Mouse (Mus musculus) forebrain, embryonic 12.5 days (tissue): ENCODE results near the gene Lrrc51. TPM values are rescaled to one million over a fixed set of nuclear protein-coding genes. Genes with fewer than 3 reads are reported as not detected.

ENCODE experiments used
- ATAC-seq: fragments of 200-750 bp; cut with Nextera tagmentation; 2 replicates; pipeline ENCODE4 v1.8.0; 2017; ENCODE audit warnings: moderate TSS enrichment; ENCODE audit not compliant: low FRiP score
- H3K27ac ChIP-seq: fragments of 300-500 bp; sonication (generic); 2 replicates; pipeline ENCODE4 v1.5.1; 2016; ENCODE audit warnings: mild to moderate bottlenecking
- H3K27me3 ChIP-seq: fragments of 300-500 bp; sonication (generic); 2 replicates; pipeline ENCODE4 v1.6.1; 2016; ENCODE audit warnings: mild to moderate bottlenecking
- H3K36me3 ChIP-seq: fragments of 300-500 bp; sonication (generic); replicated peaks from 2 replicates; pipeline ENCODE4 v1.6.1; 2016; ENCODE audit warnings: mild to moderate bottlenecking
- H3K4me1 ChIP-seq: fragments of 300-500 bp; sonication (generic); 2 replicates; pipeline ENCODE4 v1.6.1; 2016
- H3K4me2 ChIP-seq: fragments of 300-500 bp; sonication (generic); 2 replicates; pipeline ENCODE4 v1.6.1; 2016; ENCODE audit warnings: mild to moderate bottlenecking, moderate library complexity
- H3K4me3 ChIP-seq: fragments of 300-500 bp; sonication (generic); replicated peaks from 2 replicates; pipeline ENCODE4 v1.5.1; 2016; ENCODE audit warnings: mild to moderate bottlenecking
- H3K9ac ChIP-seq: fragments of 300-500 bp; sonication (generic); 2 replicates; pipeline ENCODE4 v1.6.1; 2016; ENCODE audit warnings: mild to moderate bottlenecking
- H3K9me3 ChIP-seq: fragments of 300-500 bp; sonication (generic); 2 replicates; pipeline ENCODE4 v1.6.1; 2016
- WGBS: fragments of 180-500 bp; shearing (Covaris S2); methylation state at CpG from one replicate; pipeline ENCODE4 v1.1.7; 2016; 5-methylcytosine and 5-hydroxymethylcytosine counted together
- polyA plus RNA-seq: library from polyadenylated mRNA; unstranded; fragments of >200 nt; fragmentation: Nextera tagmentation; extraction: Ambion mirVana; gene quantifications from 2 replicates; pipeline ENCODE4 v1.2.1, GENCODE M21; 2016

The Lrrc51 gene
- 6.5 and 7.3 TPM in 2 replicates for polyA plus RNA-seq

GRCm38 (mm10) chr7:101933751-101934240, at the start of gene Lrrc51, which contains the start of gene Numa1:
Lrrc51 (minus strand) TSS chr7:101933895.
Numa1 (plus strand) TSS chr7:101934111.
- H3K4me2 ChIP-seq = peak within 1 kb of the TSS; percentile 74
- peak within 1 kb of the TSS; percentile 80 for H3K27ac ChIP-seq
- peak within 1 kb of the TSS; percentile 90 for H3K4me3 ChIP-seq
- no peaks in the 10 kb centered on the region for H3K9me3 ChIP-seq
- peak; percentile 98 for ATAC-seq
- peak within 1 kb of the TSS; percentile 85 for H3K9ac ChIP-seq
- H3K4me1 ChIP-seq = peaks cover 23% of the 10 kb centered on the region
- H3K27me3 ChIP-seq = no peaks in the 10 kb centered on the region
- peaks cover 10% of the 10 kb centered on the region; the same call in 1 of the 2 replicates for H3K36me3 ChIP-seq
- under 1% methylated on average over 40 of the region's 40 CpGs for WGBS

GRCm38 (mm10) chr7:101982735-101983134, 49.0 kb upstream of the Lrrc51 start:
- Histone ChIP-seq H3K4me2 (no peak overlapping the region), H3K4me3 (no peak overlapping the region), H3K36me3 (peaks cover 50% of the 10 kb centered on the region), H3K4me1 (no peaks in the 10 kb centered on the region), H3K27ac (no peak overlapping the region), H3K9me3 (no peaks in the 10 kb centered on the region), H3K9ac (no peak overlapping the region), H3K27me3 (no peaks in the 10 kb centered on the region)
- 69% methylated on average over 1 of the region's 1 CpGs for WGBS
- ATAC-seq = no peak

GRCm38 (mm10) chr7:101974505-101974904, 40.8 kb upstream of the Lrrc51 start:
- Histone ChIP-seq H3K9ac (no peak overlapping the region), H3K27ac (no peak overlapping the region), H3K4me3 (no peak overlapping the region), H3K4me1 (peaks cover 30% of the 10 kb centered on the region), H3K4me2 (no peak overlapping the region), H3K36me3 (peaks cover 20% of the 10 kb centered on the region; the same call in 1 of the 2 replicates), H3K27me3 (no peaks in the 10 kb centered on the region), H3K9me3 (no peaks in the 10 kb centered on the region)
- no peak for ATAC-seq
- WGBS = 74% methylated on average over 2 of the region's 2 CpGs

- H3K4me2 ChIP-seq = no peak overlapping the region
- H3K4me1 ChIP-seq = peaks cover 34% of the 10 kb centered on the region
- H3K27me3 ChIP-seq = no peaks in the 10 kb centered on the region
- H3K36me3 ChIP-seq = peaks cover 16% of the 10 kb centered on the region; the same call in 1 of the 2 replicates
- H3K9ac ChIP-seq = no peak overlapping the region
- H3K4me3 ChIP-seq = no peak overlapping the region
- H3K9me3 ChIP-seq = no peaks in the 10 kb centered on the region
- WGBS = 88% methylated on average over 3 of the region's 3 CpGs
- ATAC-seq = no peak
- H3K27ac ChIP-seq = no peak overlapping the region
These were observed 40.0 kb upstream of the Lrrc51 start for GRCm38 (mm10) chr7:101973730-101974129.

GRCm38 (mm10) chr7:101971721-101972120, 38.0 kb upstream of the Lrrc51 start:
- H3K27ac ChIP-seq = peak overlapping the region; percentile 100
- no peaks in the 10 kb centered on the region for H3K27me3 ChIP-seq
- peaks cover 39% of the 10 kb centered on the region for H3K4me1 ChIP-seq
- ATAC-seq = no peak
- H3K36me3 ChIP-seq = peaks cover 7% of the 10 kb centered on the region; the same call in 1 of the 2 replicates
- peak overlapping the region; percentile 78 for H3K4me2 ChIP-seq
- H3K9ac ChIP-seq = peak overlapping the region; percentile 91
- H3K4me3 ChIP-seq = peak overlapping the region; percentile 62
- WGBS = 40% methylated on average over 2 of the region's 2 CpGs
- no peaks in the 10 kb centered on the region for H3K9me3 ChIP-seq

GRCm38 (mm10) chr7:101970821-101971461, 37.2 kb upstream of the Lrrc51 start:
- H3K4me3 ChIP-seq = peak overlapping the region; percentile 62
- peak overlapping the region; percentile 91 for H3K9ac ChIP-seq
- WGBS = 1% methylated on average over 19 of the region's 19 CpGs
- H3K27ac ChIP-seq = peak overlapping the region; percentile 100
- no peaks in the 10 kb centered on the region for H3K27me3 ChIP-seq
- H3K36me3 ChIP-seq = peaks cover under 1% of the 10 kb centered on the region; the same call in 1 of the 2 replicates
- ATAC-seq = peak; percentile 78
- peak overlapping the region; percentile 78 for H3K4me2 ChIP-seq
- peaks cover 39% of the 10 kb centered on the region for H3K4me1 ChIP-seq
- H3K9me3 ChIP-seq = no peaks in the 10 kb centered on the region

- Histone ChIP-seq H3K27me3 (no peaks in the 10 kb centered on the region), H3K4me1 (peaks cover 39% of the 10 kb centered on the region), H3K4me2 (peak overlapping the region; percentile 78), H3K9ac (peak overlapping the region; percentile 91), H3K36me3 (no peaks in the 10 kb centered on the region), H3K27ac (peak overlapping the region; percentile 100), H3K9me3 (no peaks in the 10 kb centered on the region), H3K4me3 (peak overlapping the region; percentile 62)
- ATAC-seq = peak; percentile 70
- WGBS = under 1% methylated on average over 17 of the region's 17 CpGs
These were observed 36.7 kb upstream of the Lrrc51 start for GRCm38 (mm10) chr7:101970429-101970775.

- under 1% methylated on average over 53 of the region's 53 CpGs for WGBS
- Histone ChIP-seq H3K4me1 (peaks cover 39% of the 10 kb centered on the region), H3K27me3 (no peaks in the 10 kb centered on the region), H3K4me2 (peak overlapping the region; percentile 78), H3K9ac (peak overlapping the region; percentile 91), H3K4me3 (peak overlapping the region; percentile 62), H3K36me3 (no peaks in the 10 kb centered on the region), H3K27ac (peak overlapping the region; percentile 100), H3K9me3 (no peaks in the 10 kb centered on the region)
- ATAC-seq = peak; percentile 93
These were observed 36.2 kb upstream of the Lrrc51 start for GRCm38 (mm10) chr7:101969694-101970428.

- Histone ChIP-seq H3K9me3 (no peaks in the 10 kb centered on the region), H3K4me3 (no peak overlapping the region), H3K27me3 (no peaks in the 10 kb centered on the region), H3K36me3 (no peaks in the 10 kb centered on the region), H3K9ac (no peak overlapping the region; the same call in 1 of the 2 replicates), H3K27ac (peak overlapping the region; percentile 60), H3K4me1 (peaks cover 35% of the 10 kb centered on the region), H3K4me2 (peak overlapping the region; percentile 78; the same call in 1 of the 2 replicates)
- ATAC-seq = no peak
- 62% methylated on average over 2 of the region's 2 CpGs for WGBS
These were observed 35.1 kb upstream of the Lrrc51 start for GRCm38 (mm10) chr7:101968751-101969150.

GRCm38 (mm10) chr7:101967256-101967655, 33.6 kb upstream of the Lrrc51 start:
- Histone ChIP-seq H3K4me1 (peaks cover 21% of the 10 kb centered on the region), H3K4me2 (no peak overlapping the region), H3K4me3 (no peak overlapping the region), H3K9ac (no peak overlapping the region), H3K9me3 (no peaks in the 10 kb centered on the region), H3K27me3 (no peaks in the 10 kb centered on the region), H3K27ac (no peak overlapping the region), H3K36me3 (no peaks in the 10 kb centered on the region)
- no peak for ATAC-seq
- WGBS = 90% methylated on average over 1 of the region's 1 CpGs

- H3K4me2 ChIP-seq = no peak overlapping the region
- H3K4me1 ChIP-seq = peaks cover 9% of the 10 kb centered on the region
- H3K9ac ChIP-seq = no peak overlapping the region
- no peaks in the 10 kb centered on the region for H3K36me3 ChIP-seq
- WGBS = 73% methylated on average over 2 of the region's 2 CpGs
- ATAC-seq = no peak
- H3K4me3 ChIP-seq = no peak overlapping the region
- H3K27me3 ChIP-seq = no peaks in the 10 kb centered on the region
- H3K9me3 ChIP-seq = no peaks in the 10 kb centered on the region
- no peak overlapping the region for H3K27ac ChIP-seq
These were observed 31.9 kb upstream of the Lrrc51 start for GRCm38 (mm10) chr7:101965606-101966005.

GRCm38 (mm10) chr7:101964551-101964950, 30.9 kb upstream of the Lrrc51 start:
- H3K9me3 ChIP-seq = no peaks in the 10 kb centered on the region
- no peaks in the 10 kb centered on the region for H3K36me3 ChIP-seq
- ATAC-seq = no peak
- 91% methylated on average over 4 of the region's 4 CpGs for WGBS
- H3K27ac ChIP-seq = no peak overlapping the region
- peaks cover 15% of the 10 kb centered on the region for H3K4me1 ChIP-seq
- no peaks in the 10 kb centered on the region for H3K27me3 ChIP-seq
- H3K9ac ChIP-seq = no peak overlapping the region
- no peak overlapping the region for H3K4me2 ChIP-seq
- no peak overlapping the region for H3K4me3 ChIP-seq
